Mouse (Mus musculus) liver, embryonic 12.5 days (tissue): Measurements from ENCODE around the gene Eif2b5. TPM values are rescaled to one million over a fixed set of nuclear protein-coding genes. Genes with fewer than 3 reads are reported as not detected.
"Not testable (repeated sequence)": the region's sequence is repeated elsewhere in the genome, so short reads cannot be mapped to it uniquely, and the experiment has no call there.

Source experiments
- ATAC-seq: fragments of 200-750 bp; cut with Nextera tagmentation; 2 replicates; pipeline ENCODE4 v1.8.0; 2017; ENCODE audit warnings: moderate number of reproducible peaks, mild to moderate bottlenecking, moderate library complexity
- H3K27ac ChIP-seq: fragments of 300-500 bp; sonication (generic); 2 replicates; pipeline ENCODE4 v1.5.1; 2016; ENCODE audit warnings: mild to moderate bottlenecking
- H3K27me3 ChIP-seq: fragments of 300-500 bp; sonication (generic); replicated peaks from 2 replicates; pipeline ENCODE4 v1.6.1; 2016; ENCODE audit warnings: mild to moderate bottlenecking, moderate library complexity
- H3K36me3 ChIP-seq: fragments of 300-500 bp; sonication (generic); 2 replicates; pipeline ENCODE4 v1.6.1; 2016; ENCODE audit warnings: mild to moderate bottlenecking, moderate library complexity
- H3K4me1 ChIP-seq: fragments of 300-500 bp; sonication (generic); 2 replicates; pipeline ENCODE4 v1.6.1; 2016
- H3K4me2 ChIP-seq: fragments of 300-500 bp; sonication (generic); 2 replicates; pipeline ENCODE4 v1.6.1; 2016; ENCODE audit warnings: mild to moderate bottlenecking, moderate library complexity
- H3K4me3 ChIP-seq: fragments of 300-500 bp; sonication (generic); 2 replicates; pipeline ENCODE4 v1.5.1; 2016; ENCODE audit warnings: mild to moderate bottlenecking, moderate library complexity
- H3K9ac ChIP-seq: fragments of 300-500 bp; sonication (generic); 2 replicates; pipeline ENCODE4 v1.6.1; 2016; ENCODE audit warnings: mild to moderate bottlenecking, moderate library complexity
- H3K9me3 ChIP-seq: fragments of 300-500 bp; sonication (generic); replicated peaks from 2 replicates; pipeline ENCODE4 v1.6.1; 2016; ENCODE audit warnings: mild to moderate bottlenecking, moderate library complexity
- WGBS: fragments of 180-500 bp; shearing (Covaris S2); methylation state at CpG from one replicate; pipeline ENCODE4 v1.1.7; 2016; ENCODE audit not compliant: insufficient replicate concordance; 5-methylcytosine and 5-hydroxymethylcytosine counted together
- polyA plus RNA-seq: library from polyadenylated mRNA; unstranded; fragments of >200 nt; fragmentation: Nextera tagmentation; extraction: Ambion mirVana; gene quantifications from 2 replicates; pipeline ENCODE4 v1.2.1, GENCODE M21; 2016

Eif2b5 gene
- polyA plus RNA-seq, 1 experiment from 2014 or later: 99.7 TPM

- Histone ChIP-seq H3K4me1 (no peaks in the 10 kb centered on the region; the same call in 1 of the 2 replicates), H3K27ac (peak overlapping the region; percentile 23; the same call in 1 of the 2 replicates), H3K27me3 (no peaks in the 10 kb centered on the region), H3K36me3 (no peaks in the 10 kb centered on the region), H3K9ac (no peak overlapping the region), H3K4me2 (no peak overlapping the region), H3K9me3 (no peaks in the 10 kb centered on the region), H3K4me3 (no peak overlapping the region)
- WGBS: 51% methylated on average over 1 of the region's 1 CpGs
- no peak for ATAC-seq
Measured at GRCm38 (mm10) chr16:20476857-20477256, 21.8 kb upstream of the Eif2b5 start.

GRCm38 (mm10) chr16:20477270-20477669 lies 21.3 kb upstream of the Eif2b5 start:
- no peak overlapping the region for H3K9ac ChIP-seq
- H3K27me3 ChIP-seq: no peaks in the 10 kb centered on the region
- peak overlapping the region; percentile 23; the same call in 1 of the 2 replicates for H3K27ac ChIP-seq
- no peaks in the 10 kb centered on the region for H3K36me3 ChIP-seq
- 0 out of 2 replicates have a peak, but pooled peaks have one; percentile 24 for ATAC-seq
- H3K4me2 ChIP-seq: no peak overlapping the region
- no peaks in the 10 kb centered on the region; the same call in 1 of the 2 replicates for H3K4me1 ChIP-seq
- no peak overlapping the region for H3K4me3 ChIP-seq
- no peaks in the 10 kb centered on the region for H3K9me3 ChIP-seq
- 44% methylated on average over 3 of the region's 3 CpGs for WGBS

GRCm38 (mm10) chr16:20478504-20478903 lies 20.1 kb upstream of the Eif2b5 start:
- H3K27ac ChIP-seq: no peak overlapping the region
- ATAC-seq: no peak
- no peaks in the 10 kb centered on the region for H3K9me3 ChIP-seq
- H3K4me1 ChIP-seq: no peaks in the 10 kb centered on the region; the same call in 1 of the 2 replicates
- no peak overlapping the region for H3K4me2 ChIP-seq
- H3K9ac ChIP-seq: no peak overlapping the region
- H3K27me3 ChIP-seq: no peaks in the 10 kb centered on the region
- no peak overlapping the region for H3K4me3 ChIP-seq
- 72% methylated on average over 2 of the region's 2 CpGs for WGBS
- no peaks in the 10 kb centered on the region for H3K36me3 ChIP-seq

GRCm38 (mm10) chr16:20479026-20479760 lies 19.4 kb upstream of the Eif2b5 start:
- not testable (repeated sequence) for H3K27me3 ChIP-seq, H3K9ac ChIP-seq, H3K4me1 ChIP-seq, H3K36me3 ChIP-seq, H3K4me3 ChIP-seq, H3K27ac ChIP-seq, H3K4me2 ChIP-seq, H3K9me3 ChIP-seq, ATAC-seq
- 79% methylated on average over 12 of the region's 12 CpGs for WGBS

GRCm38 (mm10) chr16:20480115-20480514 lies 18.5 kb upstream of the Eif2b5 start:
- Histone ChIP-seq H3K4me3 (no peak overlapping the region), H3K36me3 (no peaks in the 10 kb centered on the region), H3K4me1 (no peaks in the 10 kb centered on the region; the same call in 1 of the 2 replicates), H3K4me2 (no peak overlapping the region), H3K9me3 (no peaks in the 10 kb centered on the region), H3K27me3 (no peaks in the 10 kb centered on the region), H3K9ac (no peak overlapping the region), H3K27ac (no peak overlapping the region)
- ATAC-seq: no peak
- 20% methylated on average over 3 of the region's 3 CpGs for WGBS

- H3K4me2 ChIP-seq: no peak overlapping the region
- WGBS: 64% methylated on average over 2 of the region's 2 CpGs
- no peak for ATAC-seq
- no peaks in the 10 kb centered on the region for H3K36me3 ChIP-seq
- H3K4me1 ChIP-seq: no peaks in the 10 kb centered on the region; the same call in 1 of the 2 replicates
- H3K9me3 ChIP-seq: no peaks in the 10 kb centered on the region
- no peak overlapping the region for H3K27ac ChIP-seq
- H3K4me3 ChIP-seq: no peak overlapping the region
- H3K27me3 ChIP-seq: no peaks in the 10 kb centered on the region
- no peak overlapping the region for H3K9ac ChIP-seq
Measured at GRCm38 (mm10) chr16:20481746-20482145, 16.9 kb upstream of the Eif2b5 start.

- H3K36me3 ChIP-seq, ATAC-seq, H3K27me3 ChIP-seq, H3K4me3 ChIP-seq, H3K4me2 ChIP-seq, H3K4me1 ChIP-seq, H3K27ac ChIP-seq, H3K9ac ChIP-seq, H3K9me3 ChIP-seq: not testable (repeated sequence)
- 66% methylated on average over 7 of the region's 7 CpGs for WGBS
Measured at GRCm38 (mm10) chr16:20483716-20484115, 14.9 kb upstream of the Eif2b5 start.

- Histone ChIP-seq H3K27me3 (no peaks in the 10 kb centered on the region), H3K9me3 (no peaks in the 10 kb centered on the region), H3K4me3 (no peak overlapping the region), H3K9ac (no peak overlapping the region), H3K27ac (no peak overlapping the region), H3K4me1 (no peaks in the 10 kb centered on the region), H3K4me2 (no peak overlapping the region), H3K36me3 (no peaks in the 10 kb centered on the region)
- WGBS: 46% methylated on average over 4 of the region's 4 CpGs
- ATAC-seq: no peak
Measured at GRCm38 (mm10) chr16:20485061-20485460, 13.6 kb upstream of the Eif2b5 start.

GRCm38 (mm10) chr16:20486048-20486447 lies 12.6 kb upstream of the Eif2b5 start:
- H3K36me3 ChIP-seq: no peaks in the 10 kb centered on the region
- H3K4me1 ChIP-seq: no peaks in the 10 kb centered on the region
- no peak overlapping the region for H3K4me3 ChIP-seq
- H3K9ac ChIP-seq: no peak overlapping the region
- ATAC-seq: no peak
- no peak overlapping the region for H3K4me2 ChIP-seq
- no peaks in the 10 kb centered on the region for H3K27me3 ChIP-seq
- H3K27ac ChIP-seq: no peak overlapping the region
- WGBS: 47% methylated on average over 3 of the region's 3 CpGs
- H3K9me3 ChIP-seq: no peaks in the 10 kb centered on the region

GRCm38 (mm10) chr16:20488151-20488550 lies 10.5 kb upstream of the Eif2b5 start:
- no peak overlapping the region for H3K4me3 ChIP-seq
- WGBS: 67% methylated on average over 1 of the region's 1 CpGs
- H3K9me3 ChIP-seq: no peaks in the 10 kb centered on the region
- ATAC-seq: no peak
- no peaks in the 10 kb centered on the region for H3K4me1 ChIP-seq
- H3K27ac ChIP-seq: no peak overlapping the region
- no peak overlapping the region for H3K9ac ChIP-seq
- H3K4me2 ChIP-seq: no peak overlapping the region
- no peaks in the 10 kb centered on the region for H3K27me3 ChIP-seq
- no peaks in the 10 kb centered on the region for H3K36me3 ChIP-seq

- H3K4me3 ChIP-seq, H3K27ac ChIP-seq, H3K27me3 ChIP-seq, H3K9ac ChIP-seq, H3K36me3 ChIP-seq, ATAC-seq, H3K9me3 ChIP-seq, H3K4me1 ChIP-seq, H3K4me2 ChIP-seq: not testable (repeated sequence)
- 62% methylated on average over 9 of the region's 9 CpGs for WGBS
Measured at GRCm38 (mm10) chr16:20488751-20489150, 9.9 kb upstream of the Eif2b5 start.

GRCm38 (mm10) chr16:20489233-20489632 lies 9.4 kb upstream of the Eif2b5 start:
- ATAC-seq: no peak
- Histone ChIP-seq H3K27me3 (no peaks in the 10 kb centered on the region), H3K36me3 (no peaks in the 10 kb centered on the region), H3K27ac (no peak overlapping the region), H3K9me3 (no peaks in the 10 kb centered on the region), H3K4me2 (no peak overlapping the region), H3K9ac (no peak overlapping the region), H3K4me1 (no peaks in the 10 kb centered on the region), H3K4me3 (no peak overlapping the region)
- 77% methylated on average over 2 of the region's 2 CpGs for WGBS

GRCm38 (mm10) chr16:20490581-20490980 lies 8.0 kb upstream of the Eif2b5 start:
- Histone ChIP-seq H3K27ac (no peak overlapping the region), H3K4me3 (no peak overlapping the region), H3K4me2 (no peak overlapping the region), H3K4me1 (no peaks in the 10 kb centered on the region), H3K27me3 (no peaks in the 10 kb centered on the region), H3K36me3 (no peaks in the 10 kb centered on the region), H3K9me3 (no peaks in the 10 kb centered on the region), H3K9ac (no peak overlapping the region)
- WGBS: 39% methylated on average over 2 of the region's 2 CpGs
- peak; percentile 54 for ATAC-seq
